Mouse (Mus musculus): ENCODE data around the gene Plpp3.
"Not testable (repeated sequence)": the region's sequence is repeated elsewhere in the genome, so short reads cannot be mapped to it uniquely, and the experiment has no call there.

The Plpp3 gene

DNA sequence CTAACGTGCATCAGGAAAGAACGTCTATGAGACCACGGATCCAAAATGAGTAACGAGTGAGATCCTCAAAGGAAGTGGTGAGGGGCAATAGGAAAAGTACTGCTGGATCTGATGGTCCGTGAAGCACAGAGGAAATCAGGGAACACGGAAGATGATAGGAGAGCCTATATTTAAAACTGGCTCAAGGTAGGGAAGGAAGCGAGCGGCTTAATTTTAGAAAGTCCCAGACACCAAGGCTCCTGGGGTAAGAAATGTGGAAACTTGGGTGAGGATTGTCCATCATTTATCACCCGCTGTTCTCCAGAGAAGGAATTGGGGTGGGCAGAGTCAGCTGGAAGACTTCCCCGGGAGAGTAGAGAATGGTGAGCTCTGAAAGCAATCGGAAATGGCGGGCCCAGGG, 105.2 kb downstream of the Plpp3 start:
- DNase-seq = peak in 1 of 2 experiments; percentile 55

DNA sequence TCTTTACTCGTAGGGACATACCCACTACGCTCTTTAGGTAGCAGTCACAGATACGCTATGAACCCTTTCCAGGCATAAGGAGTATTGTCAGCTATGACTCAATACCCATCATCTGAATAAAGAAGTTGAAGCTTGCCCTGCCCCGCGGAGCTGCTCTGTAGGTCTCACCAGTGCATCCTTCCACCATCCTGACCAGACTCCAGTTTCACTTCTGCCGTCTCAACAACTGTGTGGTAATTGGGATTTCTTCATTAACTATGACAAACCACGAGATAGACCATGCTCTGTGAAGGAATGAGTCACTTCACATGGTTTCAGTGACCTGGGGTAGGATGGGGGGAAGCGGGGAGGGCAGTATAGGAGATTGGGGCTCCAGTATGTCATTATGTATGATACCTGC, 106.5 kb downstream of the Plpp3 start:
- DNase-seq = no peak

DNA sequence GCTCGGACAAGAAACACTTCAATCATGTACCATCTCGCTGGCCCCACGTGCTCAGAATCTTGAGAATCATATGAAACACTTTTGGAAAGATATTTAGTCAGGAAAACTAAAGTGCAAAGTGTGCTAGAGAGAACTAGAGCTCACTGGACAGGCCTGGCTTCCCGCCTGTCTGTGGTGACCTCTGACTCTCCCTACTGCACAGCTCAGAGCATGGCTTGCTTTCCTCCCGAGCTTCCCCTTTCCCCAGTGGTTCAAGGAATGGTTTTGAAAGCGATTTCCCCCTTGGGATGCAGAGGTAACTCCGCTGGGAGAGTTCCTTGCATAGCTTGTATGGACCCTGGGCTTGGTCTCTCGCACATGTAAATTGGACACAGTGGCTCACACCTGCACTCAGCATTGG, 107.9 kb downstream of the Plpp3 start:
- DNase-seq = no peak

DNA sequence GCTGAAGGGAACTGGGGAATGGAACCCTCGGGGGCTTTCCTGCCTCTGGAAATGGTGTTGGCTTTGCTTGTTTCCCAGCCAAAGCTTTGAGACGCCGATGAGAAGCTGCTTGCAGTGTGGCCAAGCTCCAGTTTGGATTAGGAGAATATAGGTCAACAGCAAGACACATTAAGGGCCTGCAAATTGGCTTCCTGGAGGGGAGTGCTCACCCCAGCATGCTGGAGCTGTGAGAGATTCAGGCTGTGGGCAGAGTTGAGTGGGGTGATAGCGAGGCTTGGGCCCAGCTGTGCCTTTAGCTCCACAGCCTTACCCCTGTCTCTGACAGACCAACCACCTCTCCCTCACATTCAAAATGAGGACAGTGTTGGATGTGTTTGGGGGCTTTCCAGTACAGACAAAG, 108.5 kb downstream of the Plpp3 start:
- no peak for DNase-seq

DNA sequence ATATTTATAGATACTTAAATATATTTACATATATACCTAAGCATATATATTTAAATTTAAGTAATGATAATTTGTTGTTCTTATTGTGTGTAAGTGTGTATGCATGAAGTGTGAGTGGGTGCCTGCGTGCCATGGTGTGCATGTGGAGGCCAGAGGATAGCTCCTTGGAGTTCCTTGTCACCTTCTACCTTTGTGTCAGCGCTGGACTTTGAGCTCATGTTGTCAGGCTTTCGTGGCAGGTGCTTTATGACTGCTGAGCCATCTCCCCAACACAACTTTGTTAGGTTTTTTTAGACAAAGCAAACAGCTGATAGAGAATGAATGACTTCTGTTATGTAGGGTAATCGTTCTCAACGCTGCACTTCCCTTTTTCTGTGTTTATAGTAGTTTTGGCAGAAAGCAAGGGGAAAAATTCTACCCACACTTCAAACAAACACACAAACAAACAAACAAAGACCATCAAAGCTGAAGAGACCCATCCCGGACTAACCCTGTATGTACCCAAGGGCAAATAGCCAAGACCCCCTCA, 111.1 kb downstream of the Plpp3 start:
- no peak for DNase-seq

DNA sequence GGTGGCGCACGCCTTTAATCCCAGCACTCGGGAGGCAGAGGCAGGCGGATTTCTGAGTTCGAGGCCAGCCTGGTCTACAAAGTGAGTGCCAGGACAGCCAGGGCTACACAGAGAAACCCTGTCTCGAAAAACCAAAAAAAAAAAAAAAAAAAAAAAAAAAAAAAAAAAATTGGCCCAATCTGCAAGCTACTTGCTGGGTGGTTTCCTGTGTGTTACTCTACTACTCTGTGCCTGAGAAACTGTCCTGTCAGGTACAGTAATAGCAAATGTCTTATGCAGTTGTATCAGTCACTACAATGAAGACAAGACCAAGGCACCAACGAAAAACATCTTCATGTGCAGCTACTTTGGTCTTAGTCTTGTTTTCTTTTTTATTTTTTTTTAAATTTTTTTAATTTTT, 112.3 kb downstream of the Plpp3 start:
- DNase-seq = not testable (repeated sequence)

DNA sequence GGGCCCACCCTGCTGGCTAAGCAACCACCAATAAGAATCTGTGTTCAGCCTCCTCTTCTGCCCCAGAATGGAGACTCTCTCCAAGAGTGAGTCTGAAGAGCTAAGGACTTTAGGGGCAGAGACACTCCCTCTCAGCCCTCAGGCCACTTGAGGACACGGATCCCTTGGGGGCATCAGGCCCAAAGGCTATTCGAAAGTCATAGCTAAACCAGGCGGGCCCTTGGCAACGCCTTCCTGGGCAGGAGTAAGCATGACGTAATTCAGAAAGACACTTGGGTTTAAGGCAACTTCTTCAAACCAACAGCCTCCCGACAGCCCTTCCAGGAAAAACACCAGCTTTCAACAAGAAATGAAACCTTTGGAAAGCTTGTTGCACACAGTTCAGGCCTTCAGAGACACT, 114.0 kb downstream of the Plpp3 start:
- DNase-seq = no peak

DNA sequence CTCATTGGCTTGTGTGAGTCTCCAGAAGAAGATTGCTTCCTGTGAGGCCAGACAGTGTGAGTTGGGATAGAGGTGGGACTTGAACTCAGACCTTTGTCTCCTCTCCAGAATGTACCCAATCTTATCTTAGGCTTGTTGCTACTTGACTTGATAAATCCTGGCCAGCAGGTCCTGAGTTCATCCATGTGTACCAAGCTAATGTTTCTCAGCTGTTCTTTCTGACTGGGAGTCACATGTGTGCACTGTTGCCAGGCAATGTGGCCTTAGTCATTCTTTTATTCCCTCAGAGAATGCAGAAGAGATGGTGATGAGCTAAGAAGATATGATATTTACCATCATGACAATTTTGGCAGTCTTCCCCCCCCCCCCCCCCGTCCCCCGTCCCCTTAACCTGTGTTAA, 115.9 kb downstream of the Plpp3 start:
- DNase-seq = no peak

DNA sequence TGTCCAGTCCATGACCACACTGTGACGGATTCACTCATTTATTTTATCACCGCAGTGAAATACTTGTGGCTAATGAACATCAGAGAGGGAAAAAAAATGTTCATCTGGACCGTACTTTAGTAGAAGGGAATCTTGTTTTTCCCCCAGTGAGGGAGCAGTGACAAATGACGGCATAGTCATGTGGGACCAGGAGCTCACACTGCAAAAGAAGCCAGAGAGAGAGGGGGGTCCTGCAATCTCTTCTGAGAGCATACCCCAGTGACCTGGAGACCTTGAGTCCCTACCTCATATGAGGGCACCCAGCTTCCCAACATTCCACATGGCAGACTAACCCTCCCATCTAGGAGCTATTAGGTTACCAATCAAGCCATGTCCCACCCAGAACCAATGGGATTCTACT, 116.3 kb downstream of the Plpp3 start:
- DNase-seq = no peak

DNA sequence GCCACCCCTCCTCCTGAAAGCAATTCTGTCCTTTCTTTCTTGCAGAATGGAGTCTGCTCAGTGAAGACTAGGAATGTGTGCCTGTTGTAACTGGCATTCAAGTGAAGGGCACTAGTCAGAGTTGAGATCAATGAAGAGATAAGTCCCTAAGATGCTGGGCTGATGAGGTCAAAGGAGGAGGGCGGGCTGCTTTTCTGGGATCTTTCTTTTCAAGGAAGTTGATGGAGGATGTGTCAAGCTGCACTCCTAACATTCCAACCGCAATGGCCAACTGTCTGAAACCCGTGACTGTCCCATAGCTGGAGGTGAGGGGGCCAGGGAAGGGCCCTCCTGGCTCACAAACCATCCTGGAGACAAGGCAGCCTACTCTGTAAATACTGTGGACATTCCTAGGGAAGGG, 118.5 kb downstream of the Plpp3 start:
- no peak for DNase-seq

DNA sequence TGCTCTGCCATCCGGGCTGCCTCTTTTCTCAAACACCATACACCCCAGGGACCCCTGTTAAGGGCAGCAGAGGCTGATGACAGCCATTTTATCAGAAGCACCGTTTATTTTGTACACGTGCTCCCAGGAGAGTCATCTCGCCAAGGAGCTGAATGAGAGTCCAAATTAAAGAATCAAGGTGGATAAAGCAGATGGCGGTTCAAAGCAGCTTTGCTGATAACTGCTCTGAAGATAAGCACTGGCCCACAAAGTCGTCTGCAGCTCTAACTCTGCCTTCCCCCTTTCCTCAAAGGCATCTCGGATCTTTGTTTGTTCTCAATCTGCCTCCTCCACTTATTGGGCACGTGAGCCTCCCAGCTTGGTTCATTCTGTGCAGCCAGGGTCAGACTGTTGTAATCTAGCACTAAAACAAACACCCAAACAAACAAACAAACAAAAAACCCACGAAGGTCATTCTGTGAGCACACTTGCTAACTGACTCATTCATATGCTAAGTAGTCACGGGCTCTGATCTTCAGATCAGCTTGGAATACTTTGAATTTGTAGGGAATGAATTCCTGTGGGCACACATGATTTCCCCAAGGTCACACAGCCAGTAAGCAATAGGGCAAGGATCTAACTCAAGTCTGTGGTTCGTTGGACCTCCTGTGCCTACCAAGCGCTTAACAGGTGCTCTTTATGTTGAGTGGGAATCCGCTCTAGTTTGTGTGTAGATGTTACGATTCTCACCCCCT, 119.1 kb downstream of the Plpp3 start:
- DNase-seq = peak in 1 of 2 experiments; percentile 51

DNA sequence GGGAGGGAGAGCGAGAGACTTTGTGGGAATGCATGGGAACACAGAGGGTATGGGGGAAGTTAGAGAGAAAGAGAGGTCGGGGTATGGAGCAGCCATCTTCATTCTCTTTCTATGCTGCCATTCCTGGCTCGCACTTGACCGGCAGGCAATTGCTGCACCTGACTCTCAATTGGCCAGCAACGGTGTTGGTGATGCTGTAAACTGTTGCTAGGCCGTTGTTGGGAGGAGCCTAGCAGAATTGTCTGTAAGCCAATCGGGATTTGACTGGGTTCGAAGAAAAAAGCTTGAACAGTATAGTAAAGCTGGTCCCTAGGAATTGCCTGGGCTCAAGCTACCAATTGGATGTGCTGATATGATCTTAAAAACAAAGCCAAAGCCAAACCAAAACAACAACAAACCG, 121.0 kb downstream of the Plpp3 start:
- DNase-seq = no peak

DNA sequence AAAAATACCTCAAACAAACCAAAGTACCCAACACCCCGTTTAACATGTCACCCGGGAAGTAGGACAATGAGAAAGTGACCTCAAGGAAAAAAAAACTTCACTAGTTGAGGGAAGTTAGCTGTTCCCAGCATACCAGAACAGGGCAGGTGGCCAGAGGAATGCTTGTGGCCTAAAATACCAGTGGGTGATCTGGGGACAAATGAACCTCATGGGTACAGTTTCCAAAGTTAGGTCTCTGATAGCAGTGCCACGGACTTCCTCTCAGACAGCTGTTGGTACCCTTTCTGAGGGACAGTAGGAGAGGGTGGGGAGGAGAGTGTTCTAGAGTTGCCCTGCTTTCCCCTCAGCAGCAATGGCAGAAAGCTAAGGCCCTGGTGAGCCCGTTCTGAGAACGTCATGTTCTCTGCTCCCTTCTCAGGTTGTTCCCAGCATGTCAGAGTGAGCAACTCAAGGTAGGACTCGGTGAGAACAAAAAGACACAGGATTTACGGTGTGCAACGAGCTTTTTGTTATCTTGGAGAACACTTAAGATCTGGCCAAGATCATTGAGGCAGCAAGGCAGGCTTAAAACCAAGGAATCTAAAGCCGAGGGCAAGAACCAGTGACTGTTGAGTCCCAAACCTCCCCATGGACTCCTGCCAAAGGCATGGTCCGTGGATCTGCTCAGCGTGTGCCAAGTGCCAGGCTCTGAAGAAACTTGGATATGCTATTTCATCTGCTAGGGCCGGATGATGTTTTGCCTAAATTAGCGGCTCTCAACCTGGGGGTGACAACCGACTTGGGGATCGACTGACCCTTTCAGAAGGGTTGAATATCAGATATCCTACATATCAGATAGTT, 121.6 kb downstream of the Plpp3 start:
- DNase-seq = peak; percentile 67 to 68

DNA sequence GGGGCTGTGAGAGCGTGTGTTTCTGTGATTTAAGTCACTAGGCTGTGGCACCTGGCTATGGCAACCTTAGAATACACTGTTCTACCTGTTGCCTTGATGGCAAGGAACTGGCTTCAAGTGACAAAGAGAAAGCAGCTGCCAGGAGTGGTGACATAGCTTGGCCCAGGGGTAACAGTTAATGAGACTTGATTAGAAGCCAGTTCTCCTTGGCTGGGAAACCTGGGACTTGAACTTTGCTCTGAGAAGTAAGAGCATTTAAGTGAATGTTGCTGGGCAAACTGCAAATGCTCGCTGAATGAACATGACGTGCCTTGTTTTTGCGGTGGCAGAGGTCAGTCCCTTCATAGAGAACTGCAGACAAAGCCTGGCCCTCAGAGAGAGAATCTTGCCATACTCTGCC, 122.7 kb downstream of the Plpp3 start:
- DNase-seq = peak; percentile 83 to 87

DNA sequence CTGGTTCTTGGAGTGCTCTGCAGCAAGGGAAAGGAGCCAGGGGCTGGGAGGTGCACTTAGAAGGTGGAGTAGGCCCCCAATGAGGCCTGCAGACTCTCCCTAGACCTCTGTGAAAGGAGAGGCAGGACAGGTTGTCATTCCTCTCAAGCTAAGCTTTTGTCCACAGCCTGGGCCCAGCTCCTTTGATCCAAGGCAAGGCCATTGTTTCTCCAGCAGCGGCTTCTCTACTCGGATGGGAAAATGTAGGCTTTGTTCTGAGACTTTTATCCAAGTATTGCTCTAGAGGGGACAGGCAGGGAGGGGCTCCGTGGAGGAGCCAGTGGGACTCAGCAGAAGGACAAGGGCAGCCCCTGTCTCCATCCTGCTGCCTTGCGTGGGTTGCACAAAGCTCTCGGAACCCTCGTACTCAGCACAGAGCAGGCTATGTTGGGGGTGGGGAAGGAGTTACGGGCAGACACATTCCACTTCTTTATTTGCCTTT, 124.6 kb downstream of the Plpp3 start:
- no peak for DNase-seq
